Mouse (Mus musculus): Measurements from ENCODE around the gene Plekhd1. TPM values are rescaled to one million over a fixed set of nuclear protein-coding genes. Genes with fewer than 3 reads are reported as not detected.

Gene Plekhd1
- polyA plus RNA-seq, 1 experiment from 2014 or later: not detected

DNA sequence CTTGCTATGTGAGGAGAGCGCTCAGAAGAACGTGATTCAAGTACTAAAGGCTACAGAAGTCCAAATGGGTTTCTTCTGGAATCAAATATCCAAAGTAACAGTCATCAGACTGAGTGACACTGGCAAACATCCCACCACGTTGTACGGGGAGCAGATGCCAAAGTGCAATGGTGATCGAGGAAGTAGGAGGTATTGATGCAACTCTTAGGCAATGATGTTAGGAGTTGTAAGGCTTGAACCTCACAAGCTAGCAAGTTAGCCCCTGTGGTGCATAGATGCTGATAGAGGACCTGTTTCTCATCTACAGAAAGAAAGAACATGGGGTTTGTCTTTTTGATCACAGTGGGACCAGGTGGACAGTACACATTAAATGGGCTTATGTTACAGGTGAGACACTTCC, 70.6 kb downstream of the Plekhd1 start:
- Histone ChIP-seq H3K9ac (ENCODE audit: low read length) (no peak overlapping the region), H3K27ac (replicated peaks; ENCODE audit: low read depth, low read length) (no peak overlapping the region), H3K27me3 (ENCODE audit: control insufficient read depth, insufficient read depth, low read length) (peaks cover 24% of the 10 kb centered on the region), H3K4me2 (ENCODE audit: low read depth, severe bottlenecking) (no peak overlapping the region), H3K36me3 (ENCODE audit: control insufficient read depth, insufficient read depth, low read length) (no peaks in the 10 kb centered on the region), H3K4me3 (ENCODE audit: low read depth, low read length) (no peak overlapping the region), H3K9me3 (ENCODE audit: control insufficient read depth, low read length) (no peaks in the 10 kb centered on the region), H3K4me1 (ENCODE audit: control insufficient read depth, insufficient read depth, low read length) (peaks cover 4% of the 10 kb centered on the region; the same call in 1 of the 2 replicates)
- 82% methylated on average over 5 of the region's 5 CpGs for WGBS
- ATAC-seq (ENCODE audit: insufficient number of reproducible peaks, low FRiP score, low TSS enrichment, low read depth): no peak
- no peak for DNase-seq (ENCODE audit: low spot score)

GRCm38 (mm10) chr12:80764116-80764515, 71.7 kb downstream of the Plekhd1 start:
- Histone ChIP-seq H3K9me3 (ENCODE audit: control insufficient read depth, low read length) (no peaks in the 10 kb centered on the region), H3K36me3 (ENCODE audit: control insufficient read depth, insufficient read depth, low read length) (no peaks in the 10 kb centered on the region), H3K9ac (ENCODE audit: low read length) (no peak overlapping the region), H3K4me3 (ENCODE audit: low read depth, low read length) (no peak overlapping the region), H3K4me2 (ENCODE audit: low read depth, severe bottlenecking) (no peak overlapping the region), H3K4me1 (ENCODE audit: control insufficient read depth, insufficient read depth, low read length) (peaks cover 1% of the 10 kb centered on the region; the same call in 1 of the 2 replicates), H3K27ac (replicated peaks; ENCODE audit: low read depth, low read length) (no peak overlapping the region), H3K27me3 (ENCODE audit: control insufficient read depth, insufficient read depth, low read length) (peaks cover 13% of the 10 kb centered on the region)
- ATAC-seq (ENCODE audit: insufficient number of reproducible peaks, low FRiP score, low TSS enrichment, low read depth) (no peak), DNase-seq (ENCODE audit: low spot score) (no peak)
- 76% methylated on average over 4 of the region's 4 CpGs for WGBS

GRCm38 (mm10) chr12:80769697-80770096, 77.3 kb downstream of the Plekhd1 start:
- H3K27me3 ChIP-seq (ENCODE audit: control insufficient read depth, insufficient read depth, low read length): no peaks in the 10 kb centered on the region
- DNase-seq (ENCODE audit: low spot score): peak; percentile 94
- H3K4me3 ChIP-seq (ENCODE audit: low read depth, low read length): no peak overlapping the region
- no peaks in the 10 kb centered on the region for H3K4me1 ChIP-seq (ENCODE audit: control insufficient read depth, insufficient read depth, low read length)
- no peak overlapping the region for H3K4me2 ChIP-seq (ENCODE audit: low read depth, severe bottlenecking)
- no peak overlapping the region for H3K27ac ChIP-seq (replicated peaks; ENCODE audit: low read depth, low read length)
- 0 out of 2 replicates have a peak, but pooled peaks have one; percentile 65 for ATAC-seq (ENCODE audit: insufficient number of reproducible peaks, low FRiP score, low TSS enrichment, low read depth)
- WGBS: 20% methylated on average over 11 of the region's 11 CpGs
- no peaks in the 10 kb centered on the region for H3K36me3 ChIP-seq (ENCODE audit: control insufficient read depth, insufficient read depth, low read length)
- no peaks in the 10 kb centered on the region for H3K9me3 ChIP-seq (ENCODE audit: control insufficient read depth, low read length)
- H3K9ac ChIP-seq (ENCODE audit: low read length): no peak overlapping the region

Other genes starting within 250 kb of the Plekhd1 start
- gene Exd2, start 229.5 kb upstream of the Plekhd1 start, polyA plus RNA-seq (2014; fragmentation: Nextera tagmentation; extraction: Ambion mirVana): 30.1 and 35.5 TPM in 2 replicates
- 2.8 and 3.3 TPM in 2 replicates for gene Galnt16, start 174.3 kb upstream of the Plekhd1 start, polyA plus RNA-seq (2014; fragmentation: Nextera tagmentation; extraction: Ambion mirVana)
- 23.8 and 27.4 TPM in 2 replicates for gene Slc39a9, start 48.7 kb upstream of the Plekhd1 start, polyA plus RNA-seq (2014; fragmentation: Nextera tagmentation; extraction: Ambion mirVana)
- gene Erh, start 48.2 kb upstream of the Plekhd1 start, polyA plus RNA-seq (2014; fragmentation: Nextera tagmentation; extraction: Ambion mirVana): 380 and 400 TPM in 2 replicates
- gene Ccdc177, start 68.1 kb downstream of the Plekhd1 start, polyA plus RNA-seq (2014; fragmentation: Nextera tagmentation; extraction: Ambion mirVana): 0.12 and 0.38 TPM in 2 replicates
- 14.3 and 14.4 TPM in 2 replicates for gene Susd6, start 97.9 kb downstream of the Plekhd1 start, polyA plus RNA-seq (2014; fragmentation: Nextera tagmentation; extraction: Ambion mirVana)